Mouse (Mus musculus): ENCODE results near the gene Ebf3.

The Ebf3 gene

DNA sequence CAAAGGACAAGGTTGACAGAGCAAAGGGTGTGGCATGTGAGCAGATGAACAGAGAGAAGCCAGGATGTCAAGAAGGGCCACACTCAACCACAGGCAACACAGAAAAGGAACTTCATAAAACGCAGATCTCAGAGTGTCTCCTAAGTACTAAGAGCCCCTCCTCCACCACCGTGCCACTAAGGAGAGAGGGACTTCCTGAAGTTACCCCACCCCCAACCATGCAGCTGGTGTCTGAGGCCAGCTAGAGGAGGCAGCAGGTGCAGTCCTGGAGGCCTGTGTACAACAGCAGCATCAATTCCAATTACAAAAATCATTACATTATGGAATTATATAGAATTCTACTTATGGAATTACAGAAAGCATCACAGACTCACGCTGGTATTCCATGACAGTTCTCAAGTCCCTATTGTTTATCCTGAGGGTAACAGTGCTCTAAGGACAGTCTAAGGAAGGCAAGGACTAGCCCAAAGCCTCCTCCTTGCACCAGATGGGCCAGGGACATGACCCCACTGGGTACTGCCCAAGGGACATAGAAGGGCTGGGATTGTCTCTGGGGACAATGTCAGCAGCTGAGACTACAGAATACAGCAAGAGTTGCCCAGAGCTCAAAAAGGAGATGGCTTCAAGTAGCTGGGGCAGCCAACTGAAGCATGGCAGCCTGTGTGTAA is 24.8 kb downstream of the Ebf3 start:
- in situ Hi-C loops (cut with MboI; ENCODE audit: low sequenced_read_pairs) = no loop called here

DNA sequence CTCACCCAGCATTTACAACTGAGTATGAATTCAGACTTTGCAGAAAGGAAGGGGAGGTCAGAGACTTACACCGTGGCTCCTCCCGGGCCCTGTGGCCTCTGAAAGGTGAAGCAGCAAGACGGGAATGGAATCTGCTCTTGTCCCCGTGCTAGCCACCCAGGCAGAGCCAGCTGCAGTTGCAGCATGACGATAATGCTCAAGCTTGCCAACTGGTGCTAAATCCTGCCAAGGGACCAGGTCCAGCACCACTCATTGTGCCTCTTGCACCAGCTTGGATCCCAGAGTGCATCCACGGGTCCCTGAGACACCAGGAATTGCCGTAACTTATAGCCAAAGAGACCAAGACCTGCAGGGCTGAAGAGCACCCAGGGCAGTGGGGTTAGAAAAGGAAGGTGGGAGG is 36.1 kb downstream of the Ebf3 start:
- in situ Hi-C loops (cut with MboI; ENCODE audit: low sequenced_read_pairs) = no loop called here

DNA sequence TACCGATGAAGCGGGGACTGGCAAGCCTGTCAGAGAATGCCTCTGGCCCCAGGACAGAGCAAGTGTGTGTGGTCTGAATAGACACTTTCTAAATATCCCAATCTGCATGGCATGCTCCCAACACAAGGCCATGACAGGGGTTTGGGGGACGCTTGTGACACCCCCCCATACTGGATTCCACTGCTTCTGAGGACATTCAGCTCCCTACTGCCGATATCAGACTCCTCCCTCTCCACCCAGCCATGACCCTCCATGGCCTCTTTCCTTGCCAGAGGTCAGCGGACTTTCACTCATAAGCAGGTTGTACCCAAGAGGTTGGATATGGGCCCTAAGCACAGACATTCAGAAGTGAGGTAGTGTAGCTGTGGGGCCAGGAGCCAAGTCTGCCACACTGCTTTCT is 36.5 kb downstream of the Ebf3 start:
- in situ Hi-C loops (cut with MboI; ENCODE audit: low sequenced_read_pairs) = no loop called here

DNA sequence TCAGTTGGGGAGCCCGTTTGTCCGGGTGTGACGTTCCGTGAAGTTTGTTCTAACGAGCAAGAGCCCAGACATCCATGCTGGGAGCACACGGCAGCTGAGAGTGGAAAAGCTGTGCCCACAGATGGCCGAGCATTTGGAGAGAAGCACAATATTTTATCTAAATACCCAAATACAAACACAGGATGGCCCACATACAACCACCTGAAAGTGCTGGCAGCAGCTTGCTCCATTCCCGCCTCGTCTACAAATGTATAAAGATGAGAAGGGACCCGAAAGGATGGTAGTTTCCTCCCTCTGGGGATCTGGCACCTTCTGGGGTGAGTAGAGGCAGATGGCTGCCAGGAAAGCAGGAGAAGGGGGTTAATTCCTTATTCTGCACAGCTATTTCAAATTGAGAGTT is 42.0 kb downstream of the Ebf3 start:
- in situ Hi-C loops (cut with MboI; ENCODE audit: low sequenced_read_pairs) = no loop called here

DNA sequence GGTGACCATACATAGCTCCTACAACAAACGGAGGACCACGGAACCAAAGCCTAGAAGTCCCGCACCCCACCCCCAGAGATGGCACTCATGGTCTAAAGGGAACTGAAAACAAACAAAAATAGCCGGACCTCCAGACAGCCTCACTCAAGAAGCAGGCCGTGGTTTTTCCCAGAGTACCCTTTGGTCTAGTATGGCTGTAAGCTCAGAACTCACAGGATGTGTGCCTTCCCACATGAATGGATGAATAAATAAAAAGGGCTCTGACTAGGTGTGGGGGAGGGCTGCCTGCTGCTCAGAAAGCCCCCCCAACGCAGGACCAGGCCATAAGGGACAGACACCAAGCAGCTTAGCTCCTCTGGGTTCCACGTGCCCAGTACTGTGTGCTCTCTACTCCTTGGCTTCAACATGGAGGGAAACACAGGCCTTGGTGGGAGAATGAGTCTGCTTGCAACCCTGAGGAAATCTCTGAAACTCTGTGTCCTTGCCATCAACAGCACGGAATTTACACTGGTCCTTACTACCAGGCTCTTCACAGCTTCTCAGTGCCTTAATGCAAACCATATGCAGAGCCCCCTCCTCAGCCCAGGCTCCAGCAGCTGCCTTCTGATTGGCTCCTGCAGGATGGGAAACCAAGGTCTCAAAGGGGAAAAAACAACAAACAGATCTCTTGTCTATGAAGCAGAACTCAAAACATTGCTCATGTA is 45.6 kb downstream of the Ebf3 start:
- in situ Hi-C loops (cut with MboI; ENCODE audit: low sequenced_read_pairs) = no loop called here

DNA sequence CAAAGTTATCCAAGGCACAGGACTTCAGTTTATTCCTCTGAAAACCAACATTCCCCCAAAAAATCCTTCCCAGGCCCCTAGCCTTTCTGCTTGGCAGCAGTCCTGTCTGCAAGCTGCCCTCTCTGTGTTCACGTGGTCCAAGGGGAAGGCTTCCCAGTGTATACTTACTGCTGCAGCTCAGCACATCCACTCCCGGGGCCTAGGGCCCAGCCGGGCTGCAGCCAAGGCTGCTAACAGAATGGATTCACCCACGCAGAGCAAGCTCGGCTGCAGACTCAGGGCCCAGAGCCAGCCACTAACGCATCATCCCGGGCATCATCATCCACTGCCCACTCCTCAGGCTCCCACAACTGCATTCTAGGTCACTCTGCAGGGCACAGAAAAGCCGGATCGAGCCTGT is 46.8 kb downstream of the Ebf3 start:
- in situ Hi-C loops (cut with MboI; ENCODE audit: low sequenced_read_pairs) = no loop called here

DNA sequence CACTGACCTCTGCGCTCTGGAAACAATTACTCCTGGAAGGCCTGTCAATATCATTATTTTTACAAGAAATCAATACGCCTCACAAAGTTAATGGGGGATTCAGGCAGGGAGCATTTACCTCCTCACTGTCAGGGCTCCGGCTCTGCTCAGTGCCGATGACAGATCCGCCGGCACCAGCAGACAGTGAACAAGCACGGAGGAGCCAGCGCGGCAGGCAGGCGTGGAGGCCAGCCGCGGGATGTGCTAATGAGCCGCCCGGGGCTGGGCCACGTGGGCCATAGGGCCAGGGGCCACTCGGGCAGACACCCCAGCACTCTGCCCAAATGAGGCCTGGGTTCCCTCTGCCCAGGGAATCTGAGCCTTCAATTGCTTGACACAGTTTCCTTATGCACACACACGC is 47.7 kb downstream of the Ebf3 start:
- in situ Hi-C loops (cut with MboI; ENCODE audit: low sequenced_read_pairs) = no loop called here

DNA sequence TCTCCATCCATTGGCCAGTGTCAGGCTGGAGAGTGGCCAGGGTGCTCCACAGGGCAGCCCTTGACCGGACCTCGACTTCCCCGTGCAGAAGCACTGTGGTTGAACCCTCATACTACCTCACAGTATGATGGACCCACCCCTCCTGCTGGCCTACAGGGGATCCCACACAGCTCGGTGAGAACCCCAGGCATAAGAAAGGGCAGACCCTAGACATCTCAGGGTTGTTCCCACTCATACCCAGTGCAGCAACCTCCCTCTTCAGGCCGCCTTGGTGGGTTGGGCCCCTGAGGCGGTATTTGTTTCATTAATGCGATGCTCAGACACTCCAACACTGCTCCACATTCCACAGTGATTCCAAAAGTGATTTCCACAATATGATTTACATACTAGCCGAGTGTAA is 51.9 kb downstream of the Ebf3 start:
- in situ Hi-C loops (cut with MboI; ENCODE audit: low sequenced_read_pairs) = no loop called here

DNA sequence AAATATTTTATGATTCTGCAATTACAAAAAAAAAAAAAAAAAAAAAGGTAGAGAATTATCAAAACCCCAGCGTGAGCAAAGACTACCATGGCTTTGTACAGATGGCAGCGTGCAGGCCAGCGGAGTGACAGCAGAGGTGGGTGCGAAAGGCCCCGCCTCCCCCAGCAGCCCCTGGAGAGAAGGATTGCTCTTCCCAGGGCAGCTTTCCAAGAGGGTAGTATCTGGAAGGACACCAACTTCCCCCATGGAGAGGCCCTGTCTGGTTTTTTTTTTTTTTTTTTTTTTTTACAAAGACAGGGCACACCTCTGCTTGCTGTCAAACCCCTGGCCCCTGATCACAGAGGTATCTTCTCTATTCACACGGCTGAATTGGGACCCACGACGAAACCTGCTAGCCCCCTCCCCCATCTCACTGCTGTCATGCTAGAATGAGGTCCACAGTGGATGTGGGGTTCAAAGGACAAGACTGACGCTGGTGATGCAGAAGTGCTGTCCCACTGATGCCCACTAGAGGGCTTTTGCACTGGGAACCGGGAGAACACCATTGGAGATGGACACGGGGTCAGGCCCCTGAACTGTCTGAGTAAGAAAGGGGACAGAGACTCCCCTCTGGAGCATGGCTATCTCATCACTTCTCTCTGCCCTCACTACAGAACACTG is 67.9 kb downstream of the Ebf3 start:
- in situ Hi-C loops (cut with MboI; ENCODE audit: low sequenced_read_pairs) = no loop called here

DNA sequence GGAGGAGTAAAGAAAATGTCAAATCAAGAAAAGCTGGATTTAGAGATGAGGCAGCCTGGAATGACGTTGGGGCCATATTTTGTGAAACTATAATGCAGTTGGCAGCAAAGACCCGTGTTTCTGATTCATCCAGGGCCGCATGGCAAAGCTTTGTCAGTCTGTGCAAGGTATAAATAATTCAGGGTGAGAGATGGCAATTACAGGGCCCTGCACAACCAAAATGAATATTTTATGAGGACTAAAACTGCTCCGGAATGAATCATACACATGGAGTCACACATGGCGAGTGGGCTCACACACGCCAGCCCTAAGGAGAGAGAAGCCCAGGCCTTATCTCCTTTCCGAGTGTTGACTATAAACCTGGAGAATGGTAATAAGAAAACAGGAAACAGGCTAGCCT is 69.4 kb downstream of the Ebf3 start:
- in situ Hi-C loops (cut with MboI; ENCODE audit: low sequenced_read_pairs) = no loop called here

DNA sequence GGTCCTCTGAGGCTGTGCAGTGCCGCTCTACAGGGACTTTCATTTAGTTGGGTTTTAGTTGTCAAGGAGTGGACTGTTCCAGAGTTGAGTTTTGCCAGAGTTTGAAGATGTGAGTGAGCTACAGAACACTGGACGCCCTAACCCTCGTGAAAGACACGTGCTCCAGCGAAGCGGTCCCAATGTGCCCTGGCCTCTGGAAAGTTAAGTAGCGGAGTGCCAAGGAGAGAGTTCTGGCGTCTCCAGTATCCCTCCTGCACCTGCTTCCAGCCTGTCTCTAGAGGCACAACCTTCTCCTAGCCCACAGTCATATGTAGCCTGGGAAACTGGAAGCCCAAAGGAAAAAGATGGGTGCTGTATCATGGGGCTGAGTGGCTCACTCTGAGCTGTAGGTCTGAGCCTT is 73.8 kb downstream of the Ebf3 start:
- in situ Hi-C loops (cut with MboI; ENCODE audit: low sequenced_read_pairs) = no loop called here

DNA sequence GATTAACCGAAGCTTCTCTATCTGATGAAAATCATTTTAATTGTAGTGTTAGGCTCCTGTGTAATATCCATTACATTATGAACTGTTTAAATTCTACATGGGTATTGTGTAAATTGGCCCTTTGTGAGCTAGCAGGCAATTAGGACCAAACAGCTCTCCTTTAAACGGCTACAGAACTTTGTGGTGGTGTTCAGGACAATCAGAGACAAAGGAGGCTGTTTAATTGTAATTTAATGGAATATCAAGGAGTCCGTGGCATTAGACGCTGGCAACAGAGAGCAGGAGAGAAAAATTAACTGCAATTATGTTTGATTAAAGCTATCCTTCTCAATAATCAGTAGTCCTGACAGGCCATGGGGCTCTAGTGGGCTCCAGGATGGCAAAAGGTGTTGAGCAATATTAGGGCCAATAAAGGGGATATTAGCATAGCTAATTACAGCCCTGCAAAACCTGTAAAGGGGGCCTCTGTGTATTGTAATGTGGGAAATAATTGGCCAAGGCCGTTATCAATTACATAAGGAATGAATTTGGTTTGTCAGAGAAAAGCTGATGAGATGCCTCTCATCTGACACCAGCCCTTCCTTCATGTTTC is 74.6 kb downstream of the Ebf3 start:
- in situ Hi-C loops (cut with MboI; ENCODE audit: low sequenced_read_pairs) = no loop called here

DNA sequence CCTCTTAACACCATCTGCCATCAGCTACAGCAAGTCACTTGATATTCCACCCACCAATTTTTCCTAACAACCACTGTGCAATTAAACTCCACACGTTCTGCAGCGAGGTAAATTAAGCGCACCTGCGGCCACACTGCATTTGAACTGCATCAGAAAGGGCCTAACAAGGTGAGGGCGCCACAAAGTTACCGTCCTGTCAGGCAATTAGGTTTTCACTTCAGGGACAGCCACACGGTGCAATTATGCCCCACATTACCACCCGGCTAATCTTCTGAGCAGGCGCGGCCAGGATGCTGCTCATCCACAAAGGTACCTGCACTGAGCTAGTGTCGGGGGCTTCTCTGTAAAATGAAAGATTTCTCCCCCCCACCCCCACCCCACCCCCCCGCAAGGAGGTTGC is 76.8 kb downstream of the Ebf3 start:
- in situ Hi-C loops (cut with MboI; ENCODE audit: low sequenced_read_pairs) = no loop called here

DNA sequence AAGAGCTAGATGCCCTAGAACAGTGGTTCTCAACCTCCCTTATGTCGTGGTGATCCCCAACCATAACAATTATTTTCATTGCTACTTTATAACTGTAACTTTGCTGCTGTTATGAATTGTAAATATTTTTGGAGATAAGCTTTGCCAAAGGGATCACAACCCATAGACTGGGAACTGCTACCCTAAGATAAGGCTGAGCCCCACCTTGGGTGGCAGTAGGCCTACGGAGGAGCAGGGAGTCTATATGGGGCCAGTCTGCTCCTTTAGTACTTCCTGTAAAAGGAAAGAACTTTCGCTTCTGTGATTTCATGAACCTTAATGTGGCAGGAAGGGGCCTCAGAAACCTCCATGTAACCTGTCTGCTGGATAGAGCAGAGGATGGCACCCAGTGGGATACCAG is 90.4 kb downstream of the Ebf3 start:
- in situ Hi-C loops (cut with MboI; ENCODE audit: low sequenced_read_pairs) = no loop called here

DNA sequence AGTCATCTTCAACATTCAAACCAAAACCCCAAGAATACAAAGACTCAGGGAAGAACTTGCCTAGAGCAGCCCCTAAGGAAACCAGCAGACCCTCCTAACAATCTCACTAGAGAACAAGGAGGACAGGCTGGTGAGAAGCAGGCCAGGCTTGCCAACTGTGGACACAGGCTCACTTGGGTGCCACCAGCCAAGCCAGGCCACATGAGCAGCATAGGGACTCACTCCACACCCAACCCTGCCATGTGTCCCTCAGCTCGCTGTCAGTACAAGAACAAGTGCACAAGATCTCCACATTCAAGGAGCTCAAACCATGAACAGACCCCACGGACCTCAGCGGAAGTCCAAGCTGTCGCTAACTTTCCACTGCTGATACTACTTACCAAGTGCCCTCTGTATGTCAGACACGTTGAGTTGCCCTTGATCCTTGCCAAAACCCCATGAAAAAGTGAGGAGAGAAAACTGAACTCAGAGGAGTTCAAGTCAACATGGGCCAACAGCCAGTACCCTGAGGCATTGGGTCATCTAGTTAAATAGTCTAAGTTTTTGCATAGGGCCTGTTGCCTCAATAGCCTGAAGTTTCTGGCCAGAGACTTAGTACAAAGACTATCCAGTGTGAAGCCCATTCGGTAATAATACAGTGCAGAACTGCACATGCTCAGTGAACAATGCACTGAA is 91.3 kb downstream of the Ebf3 start:
- in situ Hi-C loops (cut with MboI; ENCODE audit: low sequenced_read_pairs) = no loop called here

DNA sequence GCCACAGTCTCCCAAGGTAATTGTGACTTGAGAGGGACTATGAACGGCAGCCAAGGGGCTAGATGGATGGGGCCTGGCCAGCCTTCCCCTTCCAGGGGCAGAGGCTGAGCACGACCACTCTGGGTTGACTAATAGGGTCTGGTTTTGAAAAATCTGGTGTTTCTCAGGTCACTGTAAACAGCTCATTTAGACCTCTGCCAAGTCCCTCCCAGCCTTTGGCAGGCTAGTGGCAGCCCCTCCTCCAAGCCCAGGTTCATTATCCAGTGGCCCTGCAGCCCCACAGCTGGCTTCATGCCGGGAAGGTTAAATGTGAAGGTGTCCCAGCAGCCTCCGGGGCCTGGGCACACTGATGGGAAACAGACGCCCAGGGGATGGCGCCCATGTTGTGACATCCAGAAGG is 92.6 kb downstream of the Ebf3 start:
- in situ Hi-C loops (cut with MboI; ENCODE audit: low sequenced_read_pairs) = no loop called here

DNA sequence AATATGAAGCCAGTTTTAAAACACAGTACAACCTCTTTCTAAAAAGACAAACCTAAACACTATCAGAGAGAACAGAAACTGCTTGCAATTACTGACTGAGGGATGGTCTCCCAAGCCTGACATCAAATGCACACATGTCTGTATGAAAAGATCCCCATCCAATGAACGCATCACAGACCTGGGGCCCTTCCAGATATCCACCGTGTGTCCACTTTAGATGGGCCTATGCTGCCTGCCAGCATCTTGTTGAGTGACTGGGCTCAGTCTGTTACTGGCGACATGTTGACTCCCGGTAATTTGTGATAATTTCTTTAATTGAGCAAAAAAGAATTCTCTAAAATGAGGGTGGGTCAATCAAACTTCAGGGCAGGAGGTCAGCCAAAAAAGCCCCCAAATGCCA is 93.8 kb downstream of the Ebf3 start:
- in situ Hi-C loops (cut with MboI; ENCODE audit: low sequenced_read_pairs) = no loop called here

DNA sequence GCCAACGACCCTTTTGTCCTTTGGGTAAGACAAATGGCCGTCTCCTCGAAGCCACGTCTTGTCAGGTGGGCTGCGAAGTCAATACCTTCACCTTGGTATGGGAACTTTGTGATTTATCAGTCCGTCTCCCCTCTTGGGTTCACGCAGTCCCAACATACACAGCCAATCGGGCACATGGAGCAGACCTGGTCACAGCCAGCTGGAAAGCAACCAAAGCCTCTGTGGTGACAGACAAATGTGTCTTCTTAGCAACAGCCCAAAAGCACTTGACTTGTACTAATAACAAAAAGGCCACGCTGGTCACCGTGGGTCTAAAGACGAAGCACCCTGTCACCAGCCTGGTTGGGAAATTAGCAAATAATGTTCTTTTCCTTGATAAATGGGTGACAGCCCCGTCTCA is 95.5 kb downstream of the Ebf3 start:
- in situ Hi-C loops (cut with MboI; ENCODE audit: low sequenced_read_pairs) = no loop called here

DNA sequence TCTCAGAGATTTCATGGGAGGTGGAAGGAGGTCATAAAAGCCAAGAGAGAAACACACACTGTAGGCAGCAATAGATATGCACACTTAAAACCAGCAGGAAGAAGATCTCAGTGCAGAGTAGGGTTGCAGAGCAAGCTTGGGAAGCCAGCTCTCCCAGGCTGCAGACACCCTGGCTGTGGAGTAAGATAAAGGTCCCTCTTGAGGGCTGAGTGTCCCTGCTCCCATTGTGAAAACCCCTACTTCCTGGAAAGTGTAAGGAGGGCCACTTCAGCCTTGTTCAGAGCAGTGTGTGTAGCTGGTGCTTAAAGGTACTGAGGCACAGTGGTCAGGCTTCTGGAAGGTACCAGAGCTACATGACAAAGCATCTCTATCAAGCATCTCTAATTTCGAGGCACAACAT is 100.8 kb downstream of the Ebf3 start:
- in situ Hi-C loops (cut with MboI; ENCODE audit: low sequenced_read_pairs) = no loop called here

DNA sequence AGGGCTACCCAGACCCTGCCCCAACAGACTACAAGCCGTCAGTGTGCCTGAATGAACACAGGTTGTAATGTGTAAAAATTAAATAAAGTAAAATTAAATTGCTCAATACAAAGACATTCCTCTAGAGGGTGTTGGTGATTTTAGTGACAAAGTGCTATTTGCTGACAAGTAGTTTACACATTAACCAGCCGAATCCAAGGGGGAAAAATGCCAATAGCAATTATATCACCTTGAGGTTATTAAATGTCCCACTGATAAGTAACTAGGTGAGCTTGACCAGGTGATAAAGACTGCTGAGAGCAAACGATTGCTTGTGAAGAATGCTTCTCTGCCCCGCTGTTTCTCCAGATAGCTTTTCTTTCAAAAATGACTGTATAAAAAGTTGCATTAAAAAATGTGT is 102.9 kb downstream of the Ebf3 start:
- in situ Hi-C loops (cut with MboI; ENCODE audit: low sequenced_read_pairs) = no loop called here

DNA sequence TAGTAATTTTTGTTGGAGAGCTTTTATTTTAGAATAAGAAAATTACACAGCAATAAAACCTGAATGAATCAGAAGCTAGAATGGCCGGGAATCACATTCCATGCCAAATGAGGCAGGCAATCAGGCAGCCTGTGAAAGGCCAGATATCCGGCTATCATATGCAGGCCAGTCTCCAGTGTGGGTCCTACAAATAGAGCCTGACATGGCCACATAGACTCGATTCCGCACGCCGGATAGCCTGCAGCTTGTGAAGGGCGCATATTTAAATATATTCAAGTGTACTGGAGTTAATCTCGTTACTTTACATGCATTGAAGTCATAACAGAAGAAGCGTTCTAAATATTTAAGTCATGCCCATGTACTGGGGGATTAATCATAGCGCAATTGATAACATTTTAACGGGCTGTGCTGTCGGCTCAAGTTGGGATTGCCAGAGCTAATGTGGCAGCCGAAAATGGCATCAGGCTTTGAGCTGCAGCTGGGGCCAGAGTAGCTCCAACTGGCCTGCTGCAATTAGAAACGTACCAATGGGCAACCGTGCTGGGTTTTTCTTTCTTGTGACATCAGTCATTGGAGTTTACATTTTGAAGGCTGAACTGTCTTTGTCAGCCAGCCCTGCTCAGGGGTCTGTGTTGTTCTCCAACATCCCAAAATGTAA is 104.4 kb downstream of the Ebf3 start:
- in situ Hi-C loops (cut with MboI; ENCODE audit: low sequenced_read_pairs) = no loop called here

Data from CH12F3 (cell line).